Mouse (Mus musculus) gastrocnemius, postnatal 4 days (tissue): ENCODE results near the gene Vwa5b2. TPM values are rescaled to one million over a fixed set of nuclear protein-coding genes. Genes with fewer than 3 reads are reported as not detected.

ENCODE experiments used
- DNase-seq, 2 experiments: peaks; one replicate each; pipeline ENCODE4 v3.0.0; 2021 to 2022; ENCODE audit warnings: low spot score in 2 of 2, mixed read lengths in 2 of 2
- long read RNA-seq, 2 experiments: library from polyadenylated mRNA; stranded (forward); transcript quantifications; one replicate each; pipeline ENCODE4 v2.0.0; 2021
- total RNA-seq, 2 experiments: library from RNA; stranded (reverse); gene quantifications; 2 replicates each; pipeline ENCODE4 v1.2.3; 2021

Vwa5b2 gene
- total RNA-seq: under 1 TPM; 0.05 to 0.66 TPM
- long read RNA-seq, experiment 1: 0 reads
- long read RNA-seq, experiment 2, partial matches to known transcripts: 1 of 1 reads
- long read RNA-seq, experiment 2, other reads (novel, unspliced or antisense): 0 of 1 reads

DNA sequence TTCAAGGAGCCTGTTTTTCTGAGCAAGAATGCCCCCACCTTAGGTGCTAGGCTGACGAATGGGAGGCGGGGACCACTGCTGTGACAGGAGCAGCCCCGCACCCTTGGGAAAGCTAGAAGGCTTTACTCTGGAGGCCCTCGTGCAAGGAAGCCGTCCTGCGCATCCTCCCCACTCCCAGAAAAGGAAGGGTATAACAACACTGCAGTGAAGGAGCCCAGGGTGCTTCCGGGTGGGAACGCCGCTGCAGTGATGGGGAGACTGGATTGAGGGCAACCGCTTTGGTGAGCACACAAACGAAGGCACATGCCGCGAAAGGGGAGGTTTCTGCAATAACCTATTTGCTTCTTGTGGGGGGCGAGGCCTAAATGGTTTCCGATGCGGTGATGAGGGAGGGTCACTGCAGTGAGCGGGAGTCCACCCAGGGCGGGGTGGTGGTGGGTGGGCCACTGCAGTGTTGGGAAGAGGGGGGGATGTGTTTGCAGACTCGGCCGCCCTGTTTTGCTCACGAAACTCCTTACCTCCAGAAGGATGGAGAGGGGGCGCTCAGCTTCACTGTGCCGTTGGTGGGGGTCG is at the start of gene Vwa5b2:
TSS of gene Vwa5b2 (plus strand) at position 106 of the 573 bp plus-strand sequence.
- no peak for DNase-seq

DNA sequence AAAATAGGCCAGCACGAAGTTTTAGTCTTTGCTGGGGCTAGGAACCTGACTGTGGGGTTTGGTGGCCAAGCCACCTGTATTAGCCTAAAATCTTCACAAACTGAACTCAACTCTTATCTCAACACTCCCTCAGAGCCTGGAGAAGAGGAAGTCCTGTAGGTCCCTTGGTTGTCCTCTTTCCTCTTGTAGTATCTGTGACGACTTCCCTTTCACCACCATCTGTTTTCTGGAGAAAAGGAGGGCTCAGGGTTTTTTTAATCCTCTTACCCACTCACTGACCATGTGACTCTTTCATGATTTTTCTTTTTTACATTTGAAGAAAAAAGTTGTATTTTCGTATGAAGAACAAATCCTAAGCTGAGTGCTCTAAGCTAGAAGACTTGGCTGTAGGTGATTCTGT is 49.6 kb upstream of the Vwa5b2 start:
- DNase-seq: no peak

DNA sequence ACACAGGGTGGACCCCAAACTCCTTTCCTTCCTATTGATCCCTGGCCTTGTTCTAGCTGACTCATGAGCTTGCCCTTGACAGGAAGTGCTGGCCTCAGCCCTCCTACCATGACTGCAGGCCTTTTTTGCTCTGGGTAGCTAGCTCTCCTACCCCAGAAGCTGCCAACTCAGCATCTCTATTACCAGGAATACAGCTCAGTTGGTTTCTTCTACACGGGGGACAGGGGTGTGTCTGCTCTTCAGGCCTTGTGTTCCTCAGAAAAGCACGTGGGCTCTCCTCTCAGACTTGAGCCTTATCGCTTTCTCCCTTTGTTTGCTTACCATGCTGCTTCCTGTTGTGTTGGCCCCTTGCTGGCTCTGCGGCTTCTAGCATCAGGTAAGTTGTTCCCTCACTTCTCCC is 48.8 kb upstream of the Vwa5b2 start:
- DNase-seq: no peak

DNA sequence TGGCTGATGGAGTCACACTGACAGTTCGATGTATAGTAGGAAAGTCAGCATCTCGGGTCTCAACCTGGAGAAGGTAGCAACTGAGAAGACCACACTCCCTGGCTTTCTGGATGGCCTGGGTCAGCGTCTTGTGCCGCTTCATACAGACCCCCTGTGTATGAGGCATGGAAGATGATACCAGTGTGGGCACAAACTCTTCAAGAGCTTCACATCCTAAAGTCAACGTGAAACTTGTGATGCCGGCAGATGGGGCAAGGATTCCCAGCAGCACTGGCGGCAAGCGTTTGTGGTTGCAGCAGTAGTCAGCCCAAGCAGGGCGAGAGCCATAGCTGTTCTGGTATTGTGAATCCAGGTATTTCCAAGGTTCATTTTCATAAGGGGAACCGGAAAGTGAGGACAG is 43.6 kb upstream of the Vwa5b2 start:
- DNase-seq: no peak

DNA sequence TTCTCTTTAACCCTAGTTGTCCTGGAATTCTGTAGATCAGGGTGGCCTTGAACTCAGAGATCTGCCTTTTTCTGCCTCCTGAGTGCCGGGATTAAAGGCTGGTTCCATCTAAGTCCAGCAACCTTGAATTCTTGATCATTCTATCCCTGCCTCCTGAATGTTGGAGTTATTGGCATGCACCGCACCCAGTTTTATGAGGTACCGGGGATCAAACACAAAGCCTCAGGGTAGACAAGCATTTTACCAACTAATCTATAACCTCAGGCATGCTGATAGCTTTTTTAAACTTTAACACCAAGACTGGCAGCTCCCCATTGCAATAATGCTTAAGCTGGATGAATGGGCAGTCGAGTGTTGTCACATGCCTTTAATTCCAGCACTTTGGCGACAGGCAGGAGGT is 41.8 kb upstream of the Vwa5b2 start:
- no peak for DNase-seq

DNA sequence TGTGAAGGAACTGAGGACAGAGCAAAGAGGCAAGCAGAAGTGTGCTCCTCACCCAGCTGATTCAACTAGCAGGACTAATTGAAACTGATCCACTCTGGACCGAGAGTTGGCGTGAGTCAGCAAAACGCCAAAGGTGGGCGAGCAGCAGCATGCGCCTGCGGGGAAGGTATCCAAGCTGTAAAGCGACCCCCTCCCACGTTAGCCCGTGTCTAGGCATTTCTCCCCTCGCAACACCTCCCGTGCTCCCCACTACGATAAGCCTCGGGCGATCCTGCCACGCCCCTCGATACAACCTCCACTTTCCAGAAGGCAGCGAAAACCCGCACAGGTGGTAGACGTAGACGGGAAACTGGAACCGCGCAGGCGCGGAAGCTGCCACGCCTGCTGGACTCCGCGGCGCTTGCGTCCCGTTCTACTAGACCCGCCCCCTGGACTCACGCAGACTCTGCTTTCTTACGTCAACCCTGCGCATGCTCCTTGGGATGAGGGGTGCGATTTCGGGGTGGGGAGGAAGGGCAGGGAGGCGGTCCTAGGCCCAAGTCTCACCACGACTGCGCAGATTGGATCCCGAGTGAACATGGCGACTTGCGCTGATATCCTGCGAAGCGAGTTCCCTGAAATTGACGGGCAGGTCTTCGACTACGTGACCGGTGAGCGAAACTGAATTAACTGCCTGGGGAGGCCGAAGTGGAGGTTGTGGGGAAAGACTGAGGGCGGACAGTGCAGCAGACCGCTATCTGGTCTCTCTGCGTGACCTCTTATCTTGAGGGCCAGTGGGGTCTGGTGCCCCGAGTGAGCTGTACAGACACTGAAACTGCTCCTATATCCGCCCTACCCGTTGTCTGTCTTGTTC is 40.9 kb upstream of the Vwa5b2 start, which contains the start of gene Abcf3:
TSS of gene Abcf3 (plus strand) at position 482 of the 853 bp plus-strand sequence.
- DNase-seq: peak; percentile 92 to 97

DNA sequence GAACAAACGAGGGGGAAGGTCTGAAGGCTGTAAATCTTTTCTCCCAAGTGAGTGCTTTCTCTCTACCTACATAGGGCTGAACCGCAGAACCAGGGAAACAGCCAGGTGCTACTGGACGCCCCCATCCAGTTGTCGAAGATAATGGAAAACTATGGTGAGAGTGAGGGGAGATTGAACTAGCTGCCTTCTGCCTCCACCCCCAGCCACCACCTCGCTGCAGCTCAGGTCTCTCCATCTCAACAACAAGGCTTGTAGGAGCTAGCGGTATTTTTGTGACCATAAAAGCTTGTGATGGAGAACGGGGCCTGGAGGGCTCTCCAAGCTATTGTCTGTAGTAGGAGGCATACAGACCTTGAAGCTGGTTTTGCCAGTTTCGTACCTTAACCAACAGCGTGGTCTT is 40.1 kb upstream of the Vwa5b2 start:
- DNase-seq: no peak

DNA sequence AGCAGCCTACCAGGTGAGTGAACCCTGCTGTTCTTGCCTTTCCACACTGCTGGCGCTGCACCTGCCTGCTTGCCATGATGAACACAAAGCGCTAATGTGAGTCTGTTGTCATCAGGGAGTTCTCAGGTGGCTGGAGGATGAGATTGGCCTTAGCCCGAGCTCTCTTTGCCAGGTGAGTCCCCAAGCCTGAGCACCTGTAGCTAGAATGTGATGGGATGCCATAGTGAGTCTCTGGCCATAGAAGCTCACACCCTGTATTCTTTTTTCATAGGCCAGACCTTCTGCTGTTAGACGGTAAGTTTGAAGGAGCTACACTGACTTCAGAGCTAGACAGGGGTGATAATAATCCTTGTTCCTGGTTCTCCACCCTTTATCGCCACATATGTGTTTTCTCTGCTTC is 37.6 kb upstream of the Vwa5b2 start:
- DNase-seq: no peak

DNA sequence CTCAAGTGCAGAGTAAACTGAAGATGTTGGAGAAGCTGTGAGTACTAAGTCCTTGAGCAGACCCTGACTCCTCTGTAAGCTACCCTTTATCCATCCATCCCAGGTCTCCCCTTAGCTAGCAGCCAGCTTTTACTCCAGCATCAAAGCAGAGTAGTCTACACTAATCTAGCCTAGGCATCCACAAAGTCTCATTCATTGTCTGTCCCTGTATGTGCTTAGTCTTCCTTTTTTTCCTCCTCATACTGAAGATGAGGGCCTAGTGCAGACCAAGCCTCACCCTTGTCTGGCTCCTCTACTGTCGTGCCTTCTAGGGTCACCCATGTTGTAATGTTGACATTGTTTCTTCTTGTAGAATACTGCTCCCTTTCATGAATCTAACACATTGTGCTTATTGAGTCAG is 36.7 kb upstream of the Vwa5b2 start:
- no peak for DNase-seq

DNA sequence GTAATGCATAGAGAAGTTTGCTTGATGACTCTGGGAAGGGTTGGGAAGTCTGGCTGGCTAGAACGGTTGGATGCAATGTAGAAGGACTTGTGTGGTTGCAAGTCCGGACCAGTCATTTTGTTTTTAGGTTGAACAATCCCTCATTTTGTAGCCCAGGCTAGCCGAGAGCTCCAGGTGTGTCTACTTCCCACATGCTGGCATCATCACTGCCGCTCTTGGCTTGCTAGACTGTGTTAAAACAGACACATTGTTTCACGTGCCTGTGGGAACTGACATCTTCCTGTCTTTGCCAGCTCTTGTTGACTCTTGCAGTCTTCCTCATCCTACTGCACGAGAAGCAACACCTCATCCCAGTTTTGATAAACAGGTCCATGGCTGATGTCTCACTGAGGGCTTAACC is 34.3 kb upstream of the Vwa5b2 start:
- DNase-seq: no peak

DNA sequence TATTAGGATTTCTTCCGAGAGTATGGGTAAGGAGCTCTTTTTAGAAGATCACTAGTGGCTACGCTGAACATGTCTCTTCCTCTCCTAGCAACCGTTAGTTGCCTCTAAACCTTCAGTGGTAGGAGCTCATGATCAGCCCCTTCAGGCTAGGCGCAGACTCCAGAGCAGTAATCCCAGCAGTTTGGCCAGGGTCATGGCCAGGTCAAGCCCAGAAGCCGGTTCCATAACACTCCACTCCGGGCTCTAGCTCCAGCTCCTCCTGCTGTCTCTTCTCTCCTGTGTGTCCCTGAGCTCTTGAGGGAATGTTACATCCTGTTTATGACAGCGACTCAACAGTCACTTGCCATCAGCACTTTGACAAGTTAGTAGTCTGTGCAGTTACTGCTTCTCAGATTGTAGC is 31.9 kb upstream of the Vwa5b2 start:
- DNase-seq: no peak

DNA sequence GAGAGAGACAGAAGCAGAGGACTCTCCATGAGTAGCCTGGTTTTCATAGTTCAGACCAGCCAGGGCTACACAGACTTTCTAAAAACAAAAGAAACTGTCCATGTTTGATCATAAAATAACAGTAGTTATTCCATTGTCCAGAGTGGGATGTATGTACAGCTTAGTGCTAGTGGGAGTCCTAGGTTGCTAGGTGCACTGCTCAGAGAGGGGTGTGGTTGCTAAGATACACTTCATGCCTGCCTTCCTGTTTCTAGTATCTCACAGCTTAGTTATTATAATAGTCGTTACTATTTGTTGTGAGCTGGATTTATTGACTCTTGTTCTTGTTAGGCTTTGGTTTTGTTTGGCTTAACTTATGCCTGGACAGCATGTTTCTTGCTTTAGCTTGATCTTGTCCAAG is 24.2 kb upstream of the Vwa5b2 start:
- DNase-seq: no peak

DNA sequence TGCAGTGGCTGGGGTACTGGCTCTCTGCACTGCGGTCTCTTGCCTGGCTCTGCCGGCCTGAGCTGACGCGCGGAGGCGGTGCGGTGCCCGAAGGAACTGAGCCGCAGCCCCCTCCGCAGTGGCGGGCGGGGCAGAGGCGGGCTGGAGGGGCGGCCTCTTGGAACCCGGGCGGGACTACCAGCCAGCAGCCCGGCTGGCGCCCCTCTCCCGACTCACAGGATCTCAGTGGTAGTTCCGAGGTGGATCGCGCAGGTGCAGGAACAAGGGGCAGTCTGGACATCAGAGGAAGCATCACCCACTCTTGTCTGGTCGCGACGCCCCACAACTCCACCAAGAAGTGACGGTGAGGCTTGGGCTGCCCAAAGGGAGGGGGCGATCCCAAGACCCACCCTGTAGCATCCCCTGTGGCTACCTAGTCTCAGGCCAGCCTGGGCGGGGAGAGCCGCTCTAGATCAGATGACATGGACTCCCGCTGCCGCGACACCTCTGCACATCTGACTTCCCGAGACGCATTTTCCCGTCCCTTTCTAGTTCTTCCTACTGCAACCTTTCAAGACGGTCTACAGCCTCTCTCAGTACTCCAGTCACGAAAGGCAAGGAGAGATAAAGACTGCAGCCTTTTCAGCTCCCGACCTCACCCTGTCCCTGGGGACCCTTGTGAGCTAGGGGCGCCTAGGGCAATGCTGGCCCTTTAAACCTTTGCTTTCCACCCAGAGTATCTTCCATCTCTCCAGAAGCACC is 838 bp downstream of the Vwa5b2 start:
- DNase-seq: no peak

DNA sequence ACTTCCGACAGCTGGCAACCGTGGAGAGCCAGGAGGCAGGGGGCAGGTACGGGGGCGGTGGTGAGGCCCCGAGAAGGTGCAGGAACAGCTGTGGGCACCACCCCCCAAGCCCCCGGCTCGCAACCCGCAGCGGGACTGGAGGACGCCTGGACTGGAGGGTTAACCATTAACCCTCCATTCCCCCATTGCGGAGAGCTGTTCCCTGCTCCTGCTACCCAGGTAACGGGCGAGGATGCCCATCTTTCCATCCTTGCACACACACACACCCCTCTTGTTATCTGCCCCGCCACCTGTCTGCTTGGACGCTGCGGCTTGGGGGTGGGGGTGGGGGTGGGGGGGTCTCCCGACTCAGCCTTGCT is 1.4 kb downstream of the Vwa5b2 start:
- no peak for DNase-seq

DNA sequence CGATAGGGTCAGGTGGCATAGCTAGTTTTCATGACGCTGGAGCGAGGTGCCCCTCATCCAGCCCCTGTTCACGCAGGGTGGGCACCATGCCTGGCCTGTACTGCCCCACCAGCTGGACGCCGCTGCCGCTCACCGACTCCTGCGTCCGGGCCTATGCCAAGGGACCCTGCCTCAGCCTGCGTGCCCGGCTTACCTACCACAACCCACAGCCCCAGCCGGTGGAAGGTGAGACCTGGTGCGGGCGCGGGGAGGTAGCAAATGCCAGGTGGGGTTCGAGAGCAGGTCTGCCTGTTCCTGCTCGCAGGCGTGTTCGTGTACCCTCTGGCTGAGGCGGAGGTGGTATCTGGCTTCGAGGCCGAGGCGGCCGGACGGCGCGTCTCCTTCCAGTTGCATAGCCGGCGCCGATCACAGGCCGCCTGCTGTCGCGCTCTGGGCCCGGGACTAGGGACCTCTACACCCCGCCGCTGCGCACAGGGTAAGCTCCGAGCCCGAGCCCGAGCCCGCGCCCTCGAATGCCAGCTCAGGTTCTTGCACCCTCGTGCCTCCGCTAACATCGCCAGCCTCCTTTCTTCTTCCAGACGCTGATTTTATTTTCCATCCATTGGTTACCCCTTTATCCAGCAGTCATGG is 1.9 kb downstream of the Vwa5b2 start:
- no peak for DNase-seq

DNA sequence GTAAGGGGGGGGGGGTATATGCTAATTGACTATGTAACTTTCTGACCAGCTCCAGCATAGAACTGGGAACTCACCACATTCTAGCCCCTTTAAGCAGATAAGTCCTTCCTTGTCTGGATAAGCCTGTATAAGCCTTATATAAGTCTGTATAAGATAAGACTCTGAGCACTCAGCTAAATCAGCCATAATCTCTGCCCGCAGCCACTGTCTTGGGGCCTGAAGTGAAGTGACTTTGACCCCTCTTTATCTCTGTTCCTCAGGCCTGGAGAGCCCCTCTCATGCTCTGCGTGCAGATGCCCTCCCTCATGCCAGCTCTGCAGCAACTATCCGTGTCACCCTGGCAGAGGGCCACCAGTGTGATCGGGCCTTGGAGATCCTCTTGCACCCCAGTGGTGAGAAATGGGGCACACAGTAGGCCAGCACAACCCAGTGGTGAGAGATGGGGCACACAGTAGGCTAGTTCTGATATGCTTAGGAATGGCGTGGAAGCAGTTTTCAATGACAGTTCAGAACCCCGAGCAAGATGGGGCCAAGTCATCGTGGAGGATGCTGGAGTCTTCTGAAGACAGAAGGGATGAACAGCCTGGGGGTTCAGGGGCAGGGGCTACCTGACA is 5.9 kb downstream of the Vwa5b2 start:
- no peak for DNase-seq

DNA sequence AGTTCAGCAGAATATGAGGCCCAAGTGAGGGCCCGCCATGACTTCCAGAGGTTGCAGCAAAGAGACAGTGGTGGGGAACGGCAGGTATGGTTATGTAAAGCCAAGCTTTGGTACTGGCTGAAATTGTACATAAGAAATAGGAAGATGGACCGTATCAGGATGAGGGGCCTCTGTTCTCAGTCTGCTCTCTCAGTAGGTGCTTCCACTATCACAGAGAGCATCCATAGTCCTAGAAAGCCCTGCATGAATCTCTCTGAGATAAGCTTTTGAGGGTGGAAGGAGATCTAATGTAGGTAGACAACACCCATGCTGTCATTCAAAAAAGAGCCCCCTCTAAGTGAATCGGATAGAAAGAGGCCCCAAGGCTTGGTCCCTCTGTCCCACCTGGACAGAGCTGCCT is 6.5 kb downstream of the Vwa5b2 start:
- no peak for DNase-seq

DNA sequence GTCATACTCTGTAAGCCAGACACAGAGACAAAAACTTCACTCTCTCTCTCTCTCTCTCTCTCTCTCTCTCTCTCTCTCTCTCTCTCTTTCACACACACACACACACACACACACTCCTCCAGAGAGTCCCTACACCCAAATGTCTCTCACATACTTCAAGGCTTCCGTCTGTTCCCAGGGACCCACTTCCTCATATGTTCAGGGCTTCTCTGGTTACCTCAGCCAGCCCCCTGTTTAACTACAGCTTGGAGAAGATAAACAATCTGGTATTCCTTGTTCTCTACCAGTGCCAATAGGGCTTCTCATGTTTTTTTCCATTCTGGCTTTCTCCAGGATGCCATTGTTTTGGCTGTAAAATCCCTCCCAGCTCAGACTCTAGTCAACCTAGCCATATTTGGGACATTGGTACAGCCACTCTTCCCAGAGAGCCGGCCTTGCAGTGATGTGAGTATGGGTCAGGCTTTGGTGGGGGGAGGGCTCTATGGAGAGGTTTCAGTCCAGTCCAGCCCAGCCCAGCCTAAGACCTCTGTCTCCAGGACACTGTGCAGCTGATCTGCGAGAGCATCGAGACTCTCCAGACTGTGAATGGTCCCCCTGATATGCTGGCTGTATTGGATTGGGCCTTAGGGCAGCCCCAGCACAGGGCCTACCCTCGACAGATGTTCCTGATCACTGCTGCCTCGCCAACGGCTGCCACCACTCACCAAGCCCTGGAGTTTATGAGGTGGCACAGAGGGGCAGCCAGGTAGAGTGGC is 7.6 kb downstream of the Vwa5b2 start:
- no peak for DNase-seq

DNA sequence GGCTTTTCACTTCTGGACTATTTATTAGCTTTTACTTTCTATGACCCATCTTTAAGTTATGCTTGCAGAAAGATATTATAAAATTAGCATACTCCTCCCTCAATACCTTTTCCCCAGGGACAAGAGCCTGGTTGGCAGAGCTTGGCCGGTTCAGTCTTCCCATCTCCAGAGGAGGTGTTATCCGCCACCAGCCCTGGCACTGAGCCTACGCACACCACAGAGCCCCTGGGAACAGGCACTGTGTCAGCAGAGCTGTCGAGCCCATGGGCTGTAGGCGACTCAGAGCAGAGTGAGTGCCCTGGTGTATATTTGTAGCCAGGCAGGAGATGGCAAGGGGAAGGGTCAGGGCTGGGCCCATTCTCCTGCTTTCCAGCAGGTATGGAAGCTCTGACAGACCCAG is 11.2 kb downstream of the Vwa5b2 start:
- no peak for DNase-seq

DNA sequence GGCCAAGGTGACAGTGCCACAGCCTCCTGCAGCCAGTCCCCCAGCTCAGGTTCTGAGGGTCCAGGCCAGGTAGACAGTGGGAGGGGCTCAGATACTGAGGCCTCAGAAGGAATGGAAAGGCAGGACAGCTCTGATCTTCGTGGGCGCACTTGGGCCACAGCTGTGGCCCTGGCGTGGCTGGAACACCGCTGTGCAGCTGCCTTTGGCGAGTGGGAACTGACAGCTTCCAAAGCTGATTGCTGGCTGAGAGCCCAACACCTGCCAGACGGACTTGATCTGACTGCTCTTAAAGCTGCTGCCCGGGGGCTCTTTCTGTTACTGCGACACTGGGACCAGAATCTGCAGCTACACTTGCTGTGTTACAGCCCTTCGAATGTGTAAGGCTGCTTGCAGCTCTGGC is 15.4 kb downstream of the Vwa5b2 start:
- DNase-seq: peak in 1 of 2 experiments; percentile 52
